Mouse (Mus musculus) small intestine, adult 2 months (tissue): ENCODE data around the gene Dip2b.

Source experiments
- CTCF ChIP-seq: fragments of 200-500 bp; IDR thresholded peaks from 2 replicates; pipeline ENCODE4 v1.5.1; 2012; ENCODE audit warnings: low read depth, mild to moderate bottlenecking, control low read depth, inconsistent platforms, low read length, moderate library complexity, mixed read lengths; ENCODE audit not compliant: insufficient replicate concordance, insufficient read length; ENCODE audit errors: extremely low read depth
- POLR2A ChIP-seq: fragments of 200-500 bp; IDR thresholded peaks from 2 replicates; pipeline ENCODE4 v1.6.1; 2012; ENCODE audit warnings: low read depth, mild to moderate bottlenecking, control low read depth, inconsistent platforms, low read length, moderate library complexity

DNA sequence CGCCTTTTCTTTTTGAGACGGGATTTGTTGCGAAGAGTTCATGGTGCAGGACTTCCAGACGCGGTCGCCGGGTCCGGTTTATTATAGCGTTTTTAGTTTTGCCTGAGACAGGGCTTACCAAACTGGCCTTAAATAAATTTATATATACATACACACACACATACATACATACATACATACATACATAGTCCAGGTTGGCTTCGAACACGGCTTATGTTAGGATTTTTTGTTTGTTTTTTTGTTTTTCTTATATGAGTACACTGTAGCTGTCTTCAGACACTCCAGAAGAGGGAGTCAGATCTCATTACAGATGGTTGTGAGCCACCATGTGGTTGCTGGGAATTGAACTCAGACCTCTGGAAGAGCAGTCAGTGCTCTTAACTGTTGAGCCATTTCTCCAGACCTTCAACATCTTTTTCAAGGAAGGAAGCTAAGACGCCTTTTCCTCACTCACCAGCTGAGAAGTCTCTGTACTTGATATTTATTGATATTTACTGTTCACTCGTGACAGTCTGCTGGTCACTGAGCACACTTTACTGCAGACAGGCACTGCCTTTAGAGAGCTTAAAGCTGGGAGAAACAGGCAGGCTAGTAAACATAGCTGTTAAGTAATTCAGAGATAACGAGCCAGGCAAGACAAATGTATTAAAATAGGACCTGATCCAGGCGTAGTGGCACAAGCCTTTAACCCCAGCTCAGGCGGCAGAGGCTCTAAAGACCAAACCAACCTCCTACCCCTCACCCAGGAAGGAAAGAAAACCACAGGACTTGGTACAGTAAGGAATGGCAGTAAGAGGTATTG lies 190.3 kb downstream of the Dip2b start:
- no peak for TF ChIP-seq CTCF
- TF ChIP-seq POLR2A: no peak
